Mouse (Mus musculus): ENCODE measurements around the gene Ptgds.

The Ptgds gene

DNA sequence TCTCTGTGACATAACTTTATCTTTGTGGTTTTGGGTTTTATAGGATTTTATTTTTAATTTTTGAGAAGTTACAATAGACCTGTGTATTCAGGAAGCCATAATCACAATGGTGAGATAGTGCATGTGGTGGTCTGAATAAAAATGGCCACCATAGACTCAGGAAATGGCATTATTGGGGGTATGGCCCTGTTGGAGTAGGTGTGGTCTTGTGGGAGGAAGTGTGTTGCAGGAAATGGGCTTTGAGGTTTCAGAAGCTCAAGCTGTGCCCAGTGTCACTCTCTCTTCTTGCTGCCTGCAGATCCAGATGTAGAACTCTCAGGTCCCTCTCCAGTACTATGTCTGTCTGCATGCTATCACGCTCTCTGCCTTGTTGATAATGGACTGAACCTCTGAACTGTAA, 10.7 kb upstream of the Ptgds start:
- DNase-seq (ENCODE audit: low read depth, low spot score), result no peak

DNA sequence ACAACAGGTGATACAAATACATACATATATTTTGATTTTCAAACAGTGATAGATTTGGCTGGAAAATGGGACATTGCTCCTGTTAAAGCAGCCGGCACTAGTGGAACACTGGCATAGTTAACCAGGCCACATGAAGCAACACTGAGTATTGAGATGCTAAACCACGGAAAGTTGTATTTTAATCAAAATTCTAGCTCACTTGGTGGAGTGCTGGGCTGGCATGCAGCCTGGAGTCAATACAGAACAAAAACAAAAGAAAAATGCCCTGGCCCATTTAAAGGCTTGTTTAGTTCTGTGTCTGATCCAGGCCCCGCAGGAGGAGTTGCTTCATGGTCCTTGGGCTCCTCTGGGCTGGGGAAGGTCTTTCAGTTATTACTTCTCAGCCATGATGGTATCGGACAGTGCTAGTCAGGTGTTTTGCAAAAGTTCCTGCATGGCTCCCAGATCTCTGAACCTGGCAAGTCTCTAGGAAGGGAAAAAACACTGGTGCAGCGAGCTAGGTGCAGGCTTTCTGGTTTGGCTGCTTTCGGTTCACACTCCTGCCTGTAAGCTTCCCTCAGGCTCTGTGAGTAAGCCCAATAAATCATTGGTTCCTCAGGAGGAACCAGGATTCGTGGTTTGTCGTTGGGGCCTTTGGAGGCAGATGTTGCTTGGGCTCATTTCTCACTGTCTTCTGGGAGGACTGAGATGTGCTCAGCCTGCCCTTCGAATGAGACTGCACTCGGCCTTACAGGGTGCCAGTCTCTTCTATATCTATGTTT, 9.9 kb upstream of the Ptgds start:
- DNase-seq (ENCODE audit: low read depth, low spot score), result no peak

DNA sequence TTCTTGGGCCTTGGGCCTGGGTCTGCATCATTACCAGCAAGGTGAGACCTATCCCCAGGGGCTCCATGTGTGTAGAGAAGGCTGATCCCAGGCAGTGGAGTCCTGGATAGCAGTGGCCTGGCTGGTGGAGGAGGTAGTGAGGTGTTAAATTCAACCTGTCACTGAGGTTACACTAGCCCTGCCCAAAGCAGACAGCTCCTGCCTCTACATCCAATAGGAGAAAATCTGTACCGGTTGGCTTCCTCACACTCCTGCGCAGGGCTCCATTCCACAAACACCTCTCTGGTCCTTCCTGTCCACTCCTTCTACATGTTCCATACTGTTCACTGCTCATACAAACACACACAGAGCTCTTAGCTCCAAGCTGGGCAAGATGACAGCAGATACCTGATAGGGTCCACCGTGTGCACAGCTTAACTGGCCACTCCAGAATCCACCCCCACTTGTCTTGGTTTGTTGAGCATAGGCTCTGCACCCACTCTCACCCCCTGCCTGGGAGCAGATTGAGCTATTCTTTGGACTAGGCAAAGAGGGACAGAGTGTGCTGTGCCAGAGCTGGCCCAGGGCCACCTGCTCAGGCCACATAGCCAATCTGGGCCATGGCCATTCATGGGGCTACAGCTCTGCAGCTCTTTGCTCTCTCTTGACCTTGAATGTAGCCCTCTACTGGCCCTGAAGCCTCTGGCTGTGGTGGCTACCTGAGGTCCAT, 8.3 kb upstream of the Ptgds start:
- DNase-seq (ENCODE audit: low read depth, low spot score), result no peak

- DNase-seq (ENCODE audit: low read depth, low spot score), result no peak
Measured at GRCm38 (mm10) chr2:25477541-25477940, 7.7 kb upstream of the Ptgds start.

DNA sequence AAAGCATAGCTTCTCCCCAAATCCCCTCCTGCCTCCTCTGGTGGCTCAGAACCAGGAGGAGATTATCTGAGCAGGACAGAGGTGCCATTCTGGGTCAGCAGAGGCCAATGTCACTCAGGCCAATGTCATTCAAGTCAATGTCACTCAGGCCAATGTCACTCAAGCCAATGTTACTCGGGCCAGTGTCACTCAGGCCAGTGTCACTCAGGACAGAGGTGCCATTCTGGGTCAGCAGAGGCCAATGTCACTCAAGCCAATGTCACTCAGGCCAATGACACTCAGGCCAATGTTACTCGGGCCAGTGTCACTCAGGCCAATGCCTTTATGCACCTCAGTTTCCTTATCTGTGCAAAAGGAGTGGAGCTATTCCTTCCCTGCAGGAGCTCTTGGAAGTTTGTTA, 2.7 kb upstream of the Ptgds start:
- no peak for DNase-seq (ENCODE audit: low read depth, low spot score)

- no peak for DNase-seq (ENCODE audit: low read depth, low spot score)
Measured at GRCm38 (mm10) chr2:25468962-25469915, 607 bp downstream of the Ptgds start.

GRCm38 (mm10) chr2:25467606-25468303, 2.1 kb downstream of the Ptgds start:
- peak; percentile 57 for DNase-seq (ENCODE audit: low read depth, low spot score)

DNA sequence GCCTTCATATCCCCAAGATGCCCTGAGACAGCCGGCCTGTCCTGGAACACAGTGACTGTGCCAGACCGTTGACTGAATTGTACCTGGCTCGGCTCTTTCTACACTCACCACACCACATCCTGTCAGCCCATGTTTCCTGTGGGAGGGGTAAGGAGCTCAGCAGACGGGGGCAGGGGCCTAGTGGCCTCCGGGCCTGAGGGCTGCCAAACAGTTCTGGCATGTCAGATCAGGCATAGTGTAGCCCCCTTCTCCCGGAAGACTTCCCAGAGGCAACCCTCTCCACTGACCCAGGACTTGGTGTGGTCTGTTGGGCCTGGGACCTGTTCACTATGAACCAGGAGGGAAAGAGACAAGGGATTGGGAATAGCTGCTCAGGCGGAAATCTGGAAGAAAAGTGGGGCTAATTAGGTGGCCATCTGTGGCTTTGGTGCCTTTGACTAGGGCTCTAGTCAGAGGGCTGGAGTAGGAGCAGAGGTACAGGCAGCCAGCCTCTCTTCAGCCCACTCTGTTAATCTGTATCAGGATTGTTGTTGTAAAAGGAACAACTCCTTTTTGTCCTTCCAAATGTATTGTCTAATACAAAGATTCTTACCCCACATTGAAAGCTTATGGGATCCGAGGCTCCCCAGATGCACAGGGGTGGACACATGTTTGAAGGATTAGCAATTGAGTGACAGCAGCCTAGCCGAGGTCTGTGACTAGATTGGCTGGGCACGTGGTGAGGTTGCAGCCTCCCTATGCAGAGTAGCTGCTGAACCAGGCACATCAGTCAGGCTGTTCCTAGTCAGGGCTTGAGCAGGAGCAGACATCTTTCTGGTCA, 3.8 kb downstream of the Ptgds start:
- DNase-seq (ENCODE audit: low read depth, low spot score), result peak; percentile 50

GRCm38 (mm10) chr2:25465256-25465655, 4.6 kb downstream of the Ptgds start:
- DNase-seq (ENCODE audit: low read depth, low spot score), result no peak

GRCm38 (mm10) chr2:25463630-25464029, 6.2 kb downstream of the Ptgds start:
- no peak for DNase-seq (ENCODE audit: low read depth, low spot score)

DNA sequence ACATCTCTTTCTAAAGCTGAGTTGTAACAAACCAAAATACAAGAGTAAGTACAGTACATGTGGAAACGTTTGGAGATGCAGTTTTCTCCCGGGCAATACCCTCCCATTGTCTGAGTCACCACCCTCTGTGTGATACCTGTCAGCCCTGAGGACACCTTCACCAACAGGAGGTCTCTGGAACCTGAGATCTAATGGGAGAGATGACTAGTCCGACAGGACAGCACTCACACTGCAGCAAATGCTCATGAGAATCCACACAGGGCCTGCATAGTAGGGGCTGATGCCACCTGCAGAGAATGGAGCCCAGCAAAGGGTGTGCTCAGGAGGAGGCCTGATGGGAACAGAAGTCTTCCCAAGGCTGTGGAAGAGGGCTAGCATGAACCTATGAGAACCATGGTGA, 8.4 kb downstream of the Ptgds start:
- no peak for DNase-seq (ENCODE audit: low read depth, low spot score)

GRCm38 (mm10) chr2:25460551-25461309, 9.1 kb downstream of the Ptgds start, which contains the start of gene Paxx:
TSS of gene Paxx (minus strand) at chr2:25461094.
- peak; percentile 79 for DNase-seq (ENCODE audit: low read depth, low spot score)

DNA sequence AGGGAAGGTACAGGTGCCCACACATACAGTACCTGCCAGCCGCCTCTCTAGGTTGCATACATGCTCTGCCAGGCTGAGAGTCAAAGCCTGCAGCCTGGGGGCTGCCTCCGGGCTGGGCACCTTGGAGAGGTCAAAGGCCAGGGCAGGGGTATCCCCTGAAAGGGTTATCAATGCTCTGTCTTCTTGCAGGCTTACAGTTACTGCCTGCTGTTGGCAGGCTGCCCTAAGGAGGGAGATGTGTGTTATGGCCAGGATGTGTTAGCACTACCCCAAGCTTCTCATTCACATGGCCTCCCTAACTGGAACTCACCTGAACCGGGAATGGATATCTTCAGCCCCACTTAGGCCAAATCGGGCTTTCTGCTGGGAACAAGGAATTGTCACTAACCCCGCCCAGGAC, 9.7 kb downstream of the Ptgds start:
- DNase-seq (ENCODE audit: low read depth, low spot score), result no peak

DNA sequence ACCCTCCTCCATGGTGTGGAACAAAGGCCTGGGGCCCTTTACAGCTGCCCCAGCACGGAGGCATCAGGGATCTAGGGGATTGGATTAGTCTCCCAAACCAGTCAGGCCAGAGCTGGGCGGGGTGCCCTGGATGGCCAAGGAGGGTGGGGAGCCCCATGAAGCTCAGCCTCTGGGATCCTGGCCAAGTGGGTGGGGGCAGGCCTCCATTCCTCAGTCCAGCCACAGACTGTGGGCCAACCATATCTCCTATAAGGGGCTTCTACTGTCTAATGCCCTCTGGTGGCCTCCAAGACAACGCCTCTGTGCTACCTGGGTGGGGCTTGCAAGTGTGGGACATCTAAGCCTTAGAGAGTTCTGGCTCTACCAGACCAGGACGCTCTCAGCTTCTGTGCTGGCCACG, 10.9 kb downstream of the Ptgds start:
- no peak for DNase-seq (ENCODE audit: low read depth, low spot score)

DNA sequence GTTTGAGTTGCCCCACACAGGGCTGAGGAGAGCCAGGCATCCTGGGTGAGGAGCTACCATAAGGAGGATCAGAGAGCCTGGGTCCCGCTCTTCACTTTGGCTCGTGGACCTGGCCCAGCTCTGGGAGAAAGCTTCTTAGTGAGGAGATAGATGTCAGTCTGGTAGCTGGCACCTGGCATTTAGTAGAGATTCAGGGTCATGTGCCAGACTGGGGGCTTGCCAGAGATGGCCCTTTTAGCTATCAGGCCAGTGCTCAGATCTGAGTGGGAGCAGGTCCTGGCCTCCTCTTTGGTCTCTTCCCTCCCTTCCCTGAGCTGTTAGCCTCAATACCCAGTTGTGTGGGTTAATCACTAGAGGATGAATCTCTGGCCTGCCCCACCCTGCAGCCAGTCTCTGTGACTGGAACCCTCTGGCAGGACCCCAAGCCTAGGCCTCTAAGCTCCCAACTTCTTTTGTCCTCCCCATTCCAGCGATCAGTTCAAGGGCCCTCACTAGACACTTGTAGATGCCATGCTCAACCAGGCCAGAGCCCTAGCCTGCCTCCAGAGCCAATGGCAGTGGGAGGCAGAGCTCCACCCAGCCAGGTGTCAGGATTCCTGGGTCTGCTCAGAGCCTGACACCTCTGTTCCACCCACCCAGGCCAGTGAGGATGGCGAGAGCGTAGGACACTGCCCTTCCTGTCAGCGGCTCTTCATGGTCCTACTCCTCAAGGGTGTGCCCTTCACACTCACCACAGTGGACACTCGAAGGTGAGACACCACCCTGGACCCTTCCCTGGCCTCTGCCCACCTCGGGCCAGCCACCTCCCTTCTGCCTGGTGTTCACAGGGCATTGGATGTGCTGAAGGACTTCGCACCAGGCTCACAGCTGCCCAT, 12.6 kb downstream of the Ptgds start:
- DNase-seq (ENCODE audit: low read depth, low spot score), result no peak

GRCm38 (mm10) chr2:25456205-25456953, 13.5 kb downstream of the Ptgds start, which contains the start of gene Clic3:
TSS of gene Clic3 (plus strand) at chr2:25456838.
- DNase-seq (ENCODE audit: low read depth, low spot score), result no peak

DNA sequence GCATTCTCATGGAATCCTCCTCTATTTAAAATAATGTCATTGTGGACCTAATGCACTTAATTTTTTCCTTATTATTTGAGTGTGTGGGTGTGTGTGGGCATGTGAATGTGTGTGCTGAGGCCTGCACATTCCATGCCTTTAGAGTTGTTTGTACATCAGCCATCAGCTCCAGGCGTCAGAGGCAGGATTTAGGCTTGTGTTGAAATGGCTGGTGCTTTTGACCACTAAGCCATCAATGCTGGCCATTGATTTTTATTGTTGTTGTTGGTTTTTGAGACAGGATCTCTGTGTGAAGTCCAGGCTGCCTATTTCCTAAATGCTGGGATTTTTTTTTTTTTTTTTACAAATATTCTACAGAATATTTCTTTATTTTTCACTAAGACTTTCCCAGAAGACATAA, 16.9 kb downstream of the Ptgds start:
- DNase-seq (ENCODE audit: low read depth, low spot score), result no peak

All from retina, postnatal 7 days (tissue).